Mouse (Mus musculus): ENCODE results near the gene Olfr796. TPM values are rescaled to one million over a fixed set of nuclear protein-coding genes. Genes with fewer than 3 reads are reported as not detected.

Olfr796 gene
- total RNA-seq (2022) = not detected

GRCm38 (mm10) chr10:129612470-129612869 is at the start of gene Olfr796:
Olfr796 (minus strand) TSS chr10:129612570.
- no peak for DNase-seq (ENCODE audit: low spot score)

GRCm38 (mm10) chr10:129657394-129657793 is 45.0 kb upstream of the Olfr796 start, which contains the start of gene Olfr800:
Olfr800 (plus strand) TSS chr10:129657694.
- DNase-seq (ENCODE audit: low spot score) = no peak

GRCm38 (mm10) chr10:129651763-129652162 is 39.4 kb upstream of the Olfr796 start:
- no peak for DNase-seq (ENCODE audit: low spot score)

- DNase-seq (ENCODE audit: low spot score) = no peak
Observed at GRCm38 (mm10) chr10:129637184-129637583, 24.8 kb upstream of the Olfr796 start, which contains the start of gene Olfr799. Olfr799 (plus strand) TSS chr10:129637484.

GRCm38 (mm10) chr10:129627834-129628233 is 15.5 kb upstream of the Olfr796 start, which contains the start of gene Olfr798:
Olfr798 (minus strand) TSS chr10:129627934.
- DNase-seq (ENCODE audit: low spot score) = no peak

- no peak for DNase-seq (ENCODE audit: low spot score)
Observed at GRCm38 (mm10) chr10:129623251-129623650, 10.9 kb upstream of the Olfr796 start.

- DNase-seq (ENCODE audit: low spot score) = no peak
Observed at GRCm38 (mm10) chr10:129621724-129622123, 9.4 kb upstream of the Olfr796 start.

- DNase-seq (ENCODE audit: low spot score) = no peak
Observed at GRCm38 (mm10) chr10:129577066-129577465, 35.3 kb downstream of the Olfr796 start.

GRCm38 (mm10) chr10:129567355-129567754 is 45.0 kb downstream of the Olfr796 start, which contains the start of gene Olfr794:
Olfr794 (plus strand) TSS chr10:129567655.
- no peak for DNase-seq (ENCODE audit: low spot score)

Small RNA genes lying within 50 kb of the gene (microRNA-seq; reads per million reads assigned to microRNA genes)
- gene Gm23252 = not detected

Other genes with a start within 250 kb of the Olfr796 start
- gene Olfr784, start 228.5 kb downstream of the Olfr796 start, total RNA-seq (2022) = not detected
- gene Olfr785, start 207.1 kb downstream of the Olfr796 start, total RNA-seq (2022) = not detected
- not detected for gene Olfr786, start 185.3 kb downstream of the Olfr796 start, total RNA-seq (2022)
- gene Olfr787, start 150.7 kb downstream of the Olfr796 start, total RNA-seq (2022) = not detected
- not detected for gene Olfr788, start 141.6 kb downstream of the Olfr796 start, total RNA-seq (2022)
- not detected for gene Olfr789, start 127.8 kb downstream of the Olfr796 start, total RNA-seq (2022)
- not detected for gene Olfr790, start 114.1 kb downstream of the Olfr796 start, total RNA-seq (2022)
- gene Olfr791, start 90.8 kb downstream of the Olfr796 start, total RNA-seq (2022) = not detected
- not detected for gene Olfr792, start 73.4 kb downstream of the Olfr796 start, total RNA-seq (2022)
- not detected for gene Olfr794, start 44.9 kb downstream of the Olfr796 start, total RNA-seq (2022)
- gene Olfr798, start 15.4 kb upstream of the Olfr796 start, total RNA-seq (2022) = not detected
- not detected for gene Olfr799, start 24.9 kb upstream of the Olfr796 start, total RNA-seq (2022)
- not detected for gene Olfr800, start 45.1 kb upstream of the Olfr796 start, total RNA-seq (2022)
- not detected for gene Olfr801, start 61.3 kb upstream of the Olfr796 start, total RNA-seq (2022)
- not detected for gene Olfr802, start 75.6 kb upstream of the Olfr796 start, total RNA-seq (2022)
- gene Olfr803, start 81.7 kb upstream of the Olfr796 start, total RNA-seq (2022) = not detected
- gene Olfr804, start 90.6 kb upstream of the Olfr796 start, total RNA-seq (2022) = not detected
- not detected for gene Olfr805, start 116.8 kb upstream of the Olfr796 start, total RNA-seq (2022)
- not detected for gene Olfr806, start 129.4 kb upstream of the Olfr796 start, total RNA-seq (2022)
- not detected for gene Olfr807, start 145.2 kb upstream of the Olfr796 start, total RNA-seq (2022)
- gene Olfr808, start 152.9 kb upstream of the Olfr796 start, total RNA-seq (2022) = not detected
- not detected for gene Olfr809, start 162.1 kb upstream of the Olfr796 start, total RNA-seq (2022)
- gene Olfr810, start 182.3 kb upstream of the Olfr796 start, total RNA-seq (2022) = not detected
- gene Olfr811, start 191.8 kb upstream of the Olfr796 start, total RNA-seq (2022) = not detected
- gene Olfr812, start 233.5 kb upstream of the Olfr796 start, total RNA-seq (2022) = not detected
- not detected for gene Olfr813, start 242.8 kb upstream of the Olfr796 start, total RNA-seq (2022)